Mouse (Mus musculus) forelimb bud, embryonic 11.5 days (tissue): Measurements from ENCODE around the gene Smtnl2.
"Not testable (repeated sequence)": the region's sequence is repeated elsewhere in the genome, so short reads cannot be mapped to it uniquely, and the experiment has no call there.

ENCODE experiments used
- DNase-seq: peaks from one replicate; pipeline ENCODE4 v3.0.0-alpha.2; 2012; ENCODE audit warnings: low read depth, low spot score

Gene Smtnl2

GRCm38 (mm10) chr11:72361385-72362346, 49.8 kb downstream of the Smtnl2 start:
- DNase-seq = peak; percentile 95

- DNase-seq = peak; percentile 71
These were observed 56.4 kb downstream of the Smtnl2 start for GRCm38 (mm10) chr11:72354971-72355728.

- DNase-seq = no peak
These were observed 58.3 kb downstream of the Smtnl2 start for GRCm38 (mm10) chr11:72353186-72353585.

- no peak for DNase-seq
These were observed 59.2 kb downstream of the Smtnl2 start for GRCm38 (mm10) chr11:72352272-72352671.

- no peak for DNase-seq
These were observed 61.9 kb downstream of the Smtnl2 start for GRCm38 (mm10) chr11:72349652-72350051.

- DNase-seq = no peak
These were observed 62.5 kb downstream of the Smtnl2 start for GRCm38 (mm10) chr11:72349016-72349415.

GRCm38 (mm10) chr11:72348563-72348962, 63.0 kb downstream of the Smtnl2 start:
- no peak for DNase-seq

- DNase-seq = no peak
These were observed 67.0 kb downstream of the Smtnl2 start for GRCm38 (mm10) chr11:72344486-72344885.

- peak; percentile 57 for DNase-seq
These were observed 67.6 kb downstream of the Smtnl2 start for GRCm38 (mm10) chr11:72343904-72344303.

- not testable (repeated sequence) for DNase-seq
These were observed 68.3 kb downstream of the Smtnl2 start for GRCm38 (mm10) chr11:72343238-72343625.

GRCm38 (mm10) chr11:72342549-72343237, 68.8 kb downstream of the Smtnl2 start:
- DNase-seq = peak; percentile 74

GRCm38 (mm10) chr11:72339716-72340115, 71.8 kb downstream of the Smtnl2 start:
- DNase-seq = no peak
